Mouse (Mus musculus): ENCODE data around the gene Gm21887. TPM values are rescaled to one million over a fixed set of nuclear protein-coding genes. Genes with fewer than 3 reads are reported as not detected.
A peak's percentile ranks its signal among the peaks of the same experiment; 100 is the strongest.
"Not testable (repeated sequence)": the region's sequence is repeated elsewhere in the genome, so short reads cannot be mapped to it uniquely, and the experiment has no call there.

Gm21887 gene
- polyA plus RNA-seq, 1 experiment = 9.0 TPM

GRCm38 (mm10) chrX:169992951-169993547 lies 16.4 kb upstream of the Gm21887 start:
- not testable (repeated sequence) for H3K27ac ChIP-seq (ENCODE audit: insufficient read depth, low read depth, low read length); H3K4me3 ChIP-seq (ENCODE audit: low read depth, low read length); H3K4me1 ChIP-seq (ENCODE audit: control insufficient read depth, insufficient read depth, insufficient read length, low read length); H3K36me3 ChIP-seq (ENCODE audit: control insufficient read depth, insufficient read depth, low read length); H3K27me3 ChIP-seq (ENCODE audit: control insufficient read depth, insufficient read depth, low read length)
- 80% methylated on average over 1 of the region's 8 CpGs for WGBS

GRCm38 (mm10) chrX:169994011-169994865 lies 15.2 kb upstream of the Gm21887 start:
- H3K27me3 ChIP-seq (ENCODE audit: control insufficient read depth, insufficient read depth, low read length); H3K36me3 ChIP-seq (ENCODE audit: control insufficient read depth, insufficient read depth, low read length); H3K4me3 ChIP-seq (ENCODE audit: low read depth, low read length); H3K27ac ChIP-seq (ENCODE audit: insufficient read depth, low read depth, low read length); H3K4me1 ChIP-seq (ENCODE audit: control insufficient read depth, insufficient read depth, insufficient read length, low read length): not testable (repeated sequence)
- WGBS = 11% methylated on average over 3 of the region's 33 CpGs

GRCm38 (mm10) chrX:169994866-169995711 lies 14.4 kb upstream of the Gm21887 start:
- H3K27me3 ChIP-seq (ENCODE audit: control insufficient read depth, insufficient read depth, low read length); H3K36me3 ChIP-seq (ENCODE audit: control insufficient read depth, insufficient read depth, low read length); H3K4me1 ChIP-seq (ENCODE audit: control insufficient read depth, insufficient read depth, insufficient read length, low read length); H3K4me3 ChIP-seq (ENCODE audit: low read depth, low read length); H3K27ac ChIP-seq (ENCODE audit: insufficient read depth, low read depth, low read length): not testable (repeated sequence)
- 24% methylated on average over 2 of the region's 2 CpGs for WGBS

- no CpG with 5 or more reads among the region's 17 CpGs for whole genome bisulfite sequencing
- H3K27ac ChIP-seq (ENCODE audit: insufficient read depth, low read depth, low read length); H3K27me3 ChIP-seq (ENCODE audit: control insufficient read depth, insufficient read depth, low read length); H3K4me1 ChIP-seq (ENCODE audit: control insufficient read depth, insufficient read depth, insufficient read length, low read length); H3K36me3 ChIP-seq (ENCODE audit: control insufficient read depth, insufficient read depth, low read length); H3K4me3 ChIP-seq (ENCODE audit: low read depth, low read length): not testable (repeated sequence)
Measured at GRCm38 (mm10) chrX:169995909-169996521, 13.4 kb upstream of the Gm21887 start.

GRCm38 (mm10) chrX:169996926-169997325 lies 12.5 kb upstream of the Gm21887 start:
- peak overlapping the region; percentile 65; the same call in 1 of the 2 replicates for H3K4me3 ChIP-seq (ENCODE audit: low read depth, low read length)
- not testable (repeated sequence) for H3K36me3 ChIP-seq (ENCODE audit: control insufficient read depth, insufficient read depth, low read length); H3K4me1 ChIP-seq (ENCODE audit: control insufficient read depth, insufficient read depth, insufficient read length, low read length); H3K27ac ChIP-seq (ENCODE audit: insufficient read depth, low read depth, low read length); H3K27me3 ChIP-seq (ENCODE audit: control insufficient read depth, insufficient read depth, low read length)
- WGBS = no CpG with 5 or more reads among the region's 46 CpGs

GRCm38 (mm10) chrX:169997456-169997853 lies 12.0 kb upstream of the Gm21887 start:
- not testable (repeated sequence) for H3K27me3 ChIP-seq (ENCODE audit: control insufficient read depth, insufficient read depth, low read length); H3K4me1 ChIP-seq (ENCODE audit: control insufficient read depth, insufficient read depth, insufficient read length, low read length); H3K36me3 ChIP-seq (ENCODE audit: control insufficient read depth, insufficient read depth, low read length)
- 4% methylated on average over 6 of the region's 40 CpGs for WGBS
- H3K4me3 ChIP-seq (ENCODE audit: low read depth, low read length) = peak overlapping the region; percentile 65
- peak overlapping the region; percentile 50; the same call in 1 of the 2 replicates for H3K27ac ChIP-seq (ENCODE audit: insufficient read depth, low read depth, low read length)

GRCm38 (mm10) chrX:169997854-169998456 lies 11.5 kb upstream of the Gm21887 start:
- 0% methylated on average over 6 of the region's 37 CpGs for WGBS
- H3K36me3 ChIP-seq (ENCODE audit: control insufficient read depth, insufficient read depth, low read length); H3K27me3 ChIP-seq (ENCODE audit: control insufficient read depth, insufficient read depth, low read length); H3K4me1 ChIP-seq (ENCODE audit: control insufficient read depth, insufficient read depth, insufficient read length, low read length): not testable (repeated sequence)
- Histone ChIP-seq H3K4me3 (ENCODE audit: low read depth, low read length) (peak overlapping the region; percentile 65), H3K27ac (ENCODE audit: insufficient read depth, low read depth, low read length) (peak overlapping the region; percentile 50; the same call in 1 of the 2 replicates)

GRCm38 (mm10) chrX:169998559-169999219 lies 10.8 kb upstream of the Gm21887 start:
- 6% methylated on average over 2 of the region's 4 CpGs for WGBS
- not testable (repeated sequence) for H3K4me3 ChIP-seq (ENCODE audit: low read depth, low read length); H3K4me1 ChIP-seq (ENCODE audit: control insufficient read depth, insufficient read depth, insufficient read length, low read length); H3K27me3 ChIP-seq (ENCODE audit: control insufficient read depth, insufficient read depth, low read length); H3K36me3 ChIP-seq (ENCODE audit: control insufficient read depth, insufficient read depth, low read length); H3K27ac ChIP-seq (ENCODE audit: insufficient read depth, low read depth, low read length)

- H3K4me3 ChIP-seq (ENCODE audit: low read depth, low read length); H3K36me3 ChIP-seq (ENCODE audit: control insufficient read depth, insufficient read depth, low read length); H3K4me1 ChIP-seq (ENCODE audit: control insufficient read depth, insufficient read depth, insufficient read length, low read length); H3K27ac ChIP-seq (ENCODE audit: insufficient read depth, low read depth, low read length); H3K27me3 ChIP-seq (ENCODE audit: control insufficient read depth, insufficient read depth, low read length): not testable (repeated sequence)
- WGBS = 45% methylated on average over 6 of the region's 11 CpGs
Measured at GRCm38 (mm10) chrX:169999226-169999883, 10.1 kb upstream of the Gm21887 start.
